Mouse (Mus musculus) CH12.LX (cell line): ENCODE results near the gene Slco1c1. TPM values are rescaled to one million over a fixed set of nuclear protein-coding genes. Genes with fewer than 3 reads are reported as not detected.
A peak's percentile ranks its signal among the peaks of the same experiment; 100 is the strongest.

ENCODE experiments used
- DNase-seq: peaks from one replicate; pipeline ENCODE4 v3.0.0-alpha.2; 2013; ENCODE audit errors: extremely low read depth
- H3K27ac ChIP-seq: 2 replicates; pipeline ENCODE4 v1.5.1; 2012; ENCODE audit warnings: low read depth, mild to moderate bottlenecking, control low read depth, moderate library complexity; ENCODE audit not compliant: insufficient read depth
- H3K27me3 ChIP-seq: replicated peaks from 2 replicates; pipeline ENCODE3; 2012; ENCODE audit warnings: inconsistent platforms
- H3K36me3 ChIP-seq, 2 experiments: replicated peaks in 1 of 2; 2 replicates each; pipeline versions ENCODE3 to v1.6.1; 2012; ENCODE audit warnings: inconsistent platforms in 1 of 2, low read length in 1 of 2, mild to moderate bottlenecking in 1 of 2, mixed read lengths in 1 of 2, moderate library complexity in 1 of 2; ENCODE audit not compliant: control insufficient read depth in 1 of 2, insufficient read depth in 1 of 2
- H3K4me1 ChIP-seq, 2 experiments: 2 replicates each; pipeline ENCODE4 v1.6.1; 2012; ENCODE audit warnings: inconsistent platforms in 1 of 2, moderate library complexity in 1 of 2; ENCODE audit not compliant: insufficient read depth in 2 of 2, control insufficient read depth in 1 of 2
- H3K4me2 ChIP-seq: 2 replicates; pipeline ENCODE4 v1.6.1; 2012; ENCODE audit warnings: low read depth, mild to moderate bottlenecking, control low read depth; ENCODE audit not compliant: poor library complexity, insufficient read depth, severe bottlenecking
- H3K4me3 ChIP-seq, 3 experiments: fragments of 150-350 bp in 1 of 3; sonication (generic) in 1 of 3; replicated peaks in 1 of 3; 2 replicates each; pipeline versions ENCODE3 to v1.5.1; 2011 to 2012; ENCODE audit warnings: low read depth in 2 of 3, low read length in 2 of 3, mild to moderate bottlenecking in 2 of 3, moderate library complexity in 2 of 3, control low read depth in 1 of 3, improper control_type of control experiment in 1 of 3, inconsistent platforms in 1 of 3, mixed read lengths in 1 of 3; ENCODE audit not compliant: poor library complexity in 1 of 3
- H3K79me2 ChIP-seq: replicated peaks from 2 replicates; pipeline ENCODE4 v1.6.1; 2012; ENCODE audit warnings: mild to moderate bottlenecking, moderate library complexity; ENCODE audit not compliant: control insufficient read depth, poor library complexity, insufficient read depth, severe bottlenecking; ENCODE audit errors: extremely low read depth
- H3K9ac ChIP-seq: 2 replicates; pipeline ENCODE4 v1.6.1; 2012; ENCODE audit warnings: low read depth, mild to moderate bottlenecking, control low read depth, moderate library complexity; ENCODE audit not compliant: insufficient read depth
- H3K9me3 ChIP-seq: replicated peaks from 2 replicates; pipeline ENCODE3; 2012; ENCODE audit warnings: low read length, inconsistent platforms, mixed read lengths
- CHD2 ChIP-seq: IDR thresholded peaks from 2 replicates; pipeline ENCODE4 v1.6.1; 2011; ENCODE audit warnings: low read length, improper control_type of control experiment
- CTCF ChIP-seq, 2 experiments: IDR thresholded peaks in 1 of 2; conservative IDR thresholded peaks in 1 of 2; 2 replicates each; pipeline ENCODE4 v1.5.1; 2011 to 2012; ENCODE audit warnings: low read depth in 2 of 2, low read length in 2 of 2, improper control_type of control experiment in 1 of 2, inconsistent platforms in 1 of 2, mild to moderate bottlenecking in 1 of 2, moderate library complexity in 1 of 2
- E2F4 ChIP-seq: IDR thresholded peaks from 2 replicates; pipeline ENCODE4 v1.6.1; 2011; ENCODE audit warnings: low read depth, low read length, improper control_type of control experiment; ENCODE audit not compliant: insufficient replicate concordance
- ELF1 ChIP-seq: IDR thresholded peaks from 2 replicates; pipeline ENCODE4 v1.6.1; 2014; ENCODE audit warnings: low read depth, mild to moderate bottlenecking, inconsistent platforms, low read length, improper control_type of control experiment
- GABPA ChIP-seq: IDR thresholded peaks from 2 replicates; pipeline ENCODE4 v1.6.1; 2012; ENCODE audit warnings: low read depth, low read length, improper control_type of control experiment, inconsistent platforms; ENCODE audit not compliant: insufficient replicate concordance
- IRF4 ChIP-seq: IDR thresholded peaks from 2 replicates; pipeline ENCODE4 v1.6.1; 2014; ENCODE audit warnings: low read depth, mild to moderate bottlenecking, inconsistent platforms, low read length, improper control_type of control experiment
- JUND ChIP-seq: conservative IDR thresholded peaks from 2 replicates; pipeline ENCODE4 v1.6.1; 2011; ENCODE audit warnings: low read depth, low read length, improper control_type of control experiment
- MAX ChIP-seq: IDR thresholded peaks from 2 replicates; pipeline ENCODE4 v1.6.1; 2011; ENCODE audit warnings: low read length, improper control_type of control experiment
- MXI1 ChIP-seq: IDR thresholded peaks from 2 replicates; pipeline ENCODE4 v1.6.1; 2011; ENCODE audit warnings: mild to moderate bottlenecking, low read depth, low read length, improper control_type of control experiment
- MYC ChIP-seq: IDR thresholded peaks from 2 replicates; pipeline ENCODE4 v1.6.1; 2011; ENCODE audit warnings: low read depth, mild to moderate bottlenecking, improper control_type of control experiment, low read length
- PAX5 ChIP-seq: IDR thresholded peaks from 2 replicates; pipeline ENCODE4 v1.6.1; 2012; ENCODE audit warnings: low read length, inconsistent platforms, mixed read lengths
- POLR2A ChIP-seq: IDR thresholded peaks from 2 replicates; pipeline ENCODE4 v1.6.1; 2011; ENCODE audit warnings: low read depth, mild to moderate bottlenecking, improper control_type of control experiment, low read length
- POLR2AphosphoS2 ChIP-seq: IDR thresholded peaks from 2 replicates; pipeline ENCODE4 v1.6.1; 2011; ENCODE audit warnings: low read depth, low read length, improper control_type of control experiment
- RAD21 ChIP-seq: IDR thresholded peaks from 2 replicates; pipeline ENCODE4 v1.6.1; 2011; ENCODE audit warnings: low read depth, mild to moderate bottlenecking, low read length, improper control_type of control experiment, moderate library complexity
- SIN3A ChIP-seq: IDR thresholded peaks from 2 replicates; pipeline ENCODE4 v1.6.1; 2012; ENCODE audit warnings: low read length, improper control_type of control experiment, inconsistent platforms
- SMC3 ChIP-seq: IDR thresholded peaks from 2 replicates; pipeline ENCODE4 v1.6.1; 2011; ENCODE audit warnings: low read depth, low read length, improper control_type of control experiment
- TCF12 ChIP-seq: IDR thresholded peaks from 2 replicates; pipeline ENCODE4 v1.6.1; 2014; ENCODE audit warnings: low read depth, mild to moderate bottlenecking, inconsistent platforms, low read length, improper control_type of control experiment
- UBTF ChIP-seq: IDR thresholded peaks from 2 replicates; pipeline ENCODE4 v1.6.1; 2012; ENCODE audit warnings: low read depth, mild to moderate bottlenecking, inconsistent platforms, low read length, improper control_type of control experiment, moderate library complexity
- USF1 ChIP-seq: IDR thresholded peaks from 2 replicates; pipeline ENCODE4 v1.6.1; 2014; ENCODE audit warnings: low read depth, mild to moderate bottlenecking, inconsistent platforms, low read length, improper control_type of control experiment
- USF2 ChIP-seq: conservative IDR thresholded peaks from 2 replicates; pipeline ENCODE4 v1.6.1; 2011; ENCODE audit warnings: low read depth, low read length, improper control_type of control experiment
- ZNF384 ChIP-seq: IDR thresholded peaks from 2 replicates; pipeline ENCODE4 v1.6.1; 2012; ENCODE audit warnings: low read depth, low read length, improper control_type of control experiment, inconsistent platforms
- dilution Hi-C: fragments of 300-500 bp; cut with MboI; formaldehyde crosslinking; loops from 2 replicates; pipeline ENCODE4 v1.14.3; 2020; ENCODE audit warnings: low sequenced_read_pairs; ENCODE audit not compliant: extremely low pct_unique_long_range_greater_than_20kb, extremely low pct_ligation_motif_present
- in situ Hi-C: fragments of 300-500 bp; cut with MboI; formaldehyde crosslinking; loops from 3 replicates; pipeline ENCODE4 v1.14.3; 2019; ENCODE audit warnings: low sequenced_read_pairs, low pct_ligation_motif_present, low pct_unique_long_range_greater_than_20kb, mixed read lengths
- polyA plus RNA-seq: library from polyadenylated mRNA; unstranded; fragments of >175 nt; gene quantifications from 2 replicates; pipeline ENCODE4 v1.2.1, GENCODE M21; 2012; ENCODE audit warnings: low read depth; ENCODE audit not compliant: insufficient read length
- total RNA-seq, 2 experiments: library from RNA; depleted of rRNA; stranded (reverse); fragments of 300-350 nt in 1 of 2; fragments of >200 nt in 1 of 2; gene quantifications; 2 replicates each; pipeline ENCODE4 v1.2.3; 2012 to 2014

Slco1c1 gene
- total and polyA plus RNA-seq, 3 experiments, result not detected

GRCm38 (mm10) chr6:141495634-141496418 lies 28.3 kb upstream of the Slco1c1 start:
- Histone ChIP-seq H3K27ac (no peak overlapping the region), H3K9ac (no peak overlapping the region), H3K36me3 (no peaks in the 10 kb centered on the region), H3K4me1 (no peaks in the 10 kb centered on the region), H3K27me3 (no peaks in the 10 kb centered on the region), H3K79me2 (no peaks in the 10 kb centered on the region), H3K4me2 (no peak overlapping the region), H3K4me3 (no peak overlapping the region), H3K9me3 (peaks cover 12% of the 10 kb centered on the region)
- TF ChIP-seq POLR2AphosphoS2, result no peak
- no peak for TF ChIP-seq JUND
- no peak for TF ChIP-seq USF2
- TF ChIP-seq CHD2, result no peak
- TF ChIP-seq CTCF (conservative IDR thresholded peaks at IDR 0.05 in 1 of 2, IDR thresholded peaks at IDR 0.05 in 1 of 2; ENCODE audit: low read depth in 2 of 2, low read length in 2 of 2), result no peak
- TF ChIP-seq MYC, result no peak
- no peak for TF ChIP-seq GABPA
- no peak for TF ChIP-seq ELF1
- no peak for TF ChIP-seq POLR2A
- TF ChIP-seq PAX5, result no peak
- dilution Hi-C loops (no loop called here), in situ Hi-C loops (loop anchor here (25.0 kb wide), 3 partner anchors 291 to 1241 kb away; partner anchors contain the start of gene Ldhb)
- no peak for DNase-seq

GRCm38 (mm10) chr6:141499511-141499910 lies 24.7 kb upstream of the Slco1c1 start:
- H3K9me3 ChIP-seq, result peaks cover 4% of the 10 kb centered on the region
- dilution Hi-C loops (no loop called here), in situ Hi-C loops (loop anchor here (25.0 kb wide), 3 partner anchors 288 to 1238 kb away; partner anchors contain the start of gene Ldhb)
- DNase-seq, result peak; percentile 34
- no peak overlapping the region for H3K27ac ChIP-seq
- H3K4me3 ChIP-seq, result no peak overlapping the region
- H3K36me3 ChIP-seq, result no peaks in the 10 kb centered on the region
- no peak overlapping the region for H3K9ac ChIP-seq
- H3K27me3 ChIP-seq, result no peaks in the 10 kb centered on the region
- no peaks in the 10 kb centered on the region for H3K4me1 ChIP-seq
- no peak overlapping the region for H3K4me2 ChIP-seq
- H3K79me2 ChIP-seq, result no peaks in the 10 kb centered on the region
- TF ChIP-seq ELF1 (no peak), E2F4 (no peak), USF1 (no peak), MXI1 (no peak), POLR2A (no peak), IRF4 (no peak), MYC (no peak), CTCF (conservative IDR thresholded peaks at IDR 0.05 in 1 of 2, IDR thresholded peaks at IDR 0.05 in 1 of 2; ENCODE audit: low read depth in 2 of 2, low read length in 2 of 2) (peak in 1 of 2 experiments; percentile 59), SIN3A (no peak), RAD21 (peak; percentile 58), USF2 (no peak), TCF12 (no peak), SMC3 (peak; percentile 42), MAX (no peak), JUND (no peak), ZNF384 (no peak), UBTF (no peak)
